Mouse (Mus musculus) ES-CJ7 (cell line): ENCODE results near the gene Magi1.

ENCODE experiments used
- DNase-seq: peaks from one replicate; pipeline ENCODE4 v3.0.0; 2011; ENCODE audit warnings: low read depth, low spot score

The Magi1 gene

GRCm38 (mm10) chr6:94063542-94063941, 220.2 kb downstream of the Magi1 start:
- no peak for DNase-seq

- no peak for DNase-seq
Observed at GRCm38 (mm10) chr6:94061424-94061980, 222.2 kb downstream of the Magi1 start.

DNA sequence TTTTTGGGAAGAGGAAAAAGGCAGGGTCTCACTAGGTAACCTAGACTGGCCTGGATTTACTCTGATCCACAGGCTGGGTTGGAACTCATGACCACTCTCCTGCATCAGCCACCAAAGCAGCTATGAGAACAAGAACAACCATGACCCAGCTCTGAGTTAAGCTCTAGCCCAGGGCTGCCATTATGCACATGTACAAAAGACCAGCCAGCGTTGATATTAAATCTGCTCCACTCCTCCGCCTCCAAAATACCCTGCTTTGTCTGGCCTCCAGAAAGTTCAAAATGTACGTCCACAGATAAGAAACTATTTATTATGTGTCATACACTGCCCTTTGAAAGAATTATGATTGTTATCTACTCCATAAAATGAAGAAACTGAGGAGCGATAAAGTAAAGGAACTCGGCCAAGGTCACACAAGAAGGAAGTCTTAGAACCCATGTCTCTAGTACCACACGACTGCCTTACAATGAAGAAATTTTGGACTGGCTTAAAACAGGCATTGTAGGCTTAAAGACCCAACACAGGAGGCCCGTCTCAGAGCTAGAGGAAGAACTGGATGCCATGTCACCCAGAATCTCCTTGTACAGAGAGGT, 223.0 kb downstream of the Magi1 start:
- DNase-seq: no peak

DNA sequence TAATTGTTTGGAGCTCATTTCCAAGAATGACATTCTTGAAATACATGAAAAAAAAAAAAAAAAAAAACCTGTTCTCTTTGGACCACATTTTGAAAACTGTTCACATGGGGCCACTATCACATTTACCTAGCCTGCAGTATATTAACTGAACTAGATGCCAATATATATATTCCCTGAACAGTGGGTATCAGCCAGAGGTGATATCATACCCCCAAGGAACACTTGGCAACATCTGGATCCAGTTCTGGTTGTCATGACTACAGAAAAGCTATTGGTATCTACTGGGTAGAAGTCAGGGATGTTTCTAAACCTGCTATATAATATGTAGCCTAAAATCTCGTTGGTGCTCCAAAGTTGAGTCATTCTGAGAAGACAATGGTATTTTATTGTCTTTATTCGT, 224.6 kb downstream of the Magi1 start:
- DNase-seq: no peak

GRCm38 (mm10) chr6:94053920-94054319, 229.8 kb downstream of the Magi1 start:
- peak; percentile 45 for DNase-seq

DNA sequence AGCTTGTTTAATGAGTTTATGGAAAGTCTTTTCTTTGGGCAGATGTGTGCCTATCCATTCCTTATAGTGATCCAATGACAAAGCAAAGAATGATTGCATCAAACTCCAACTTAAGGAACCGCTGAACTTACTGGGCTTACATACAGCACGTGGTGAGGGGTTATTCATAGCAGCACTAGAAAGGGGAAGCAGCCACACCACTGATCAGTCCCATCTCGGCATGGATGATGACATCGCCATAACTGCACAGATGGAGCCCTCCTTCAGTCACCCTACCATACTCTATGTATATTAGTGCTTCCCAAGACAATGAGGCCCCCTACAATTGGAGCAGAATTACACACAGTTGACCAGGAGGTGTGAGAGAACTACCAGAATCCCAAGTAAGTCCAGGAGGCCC, 238.5 kb downstream of the Magi1 start:
- DNase-seq: no peak

DNA sequence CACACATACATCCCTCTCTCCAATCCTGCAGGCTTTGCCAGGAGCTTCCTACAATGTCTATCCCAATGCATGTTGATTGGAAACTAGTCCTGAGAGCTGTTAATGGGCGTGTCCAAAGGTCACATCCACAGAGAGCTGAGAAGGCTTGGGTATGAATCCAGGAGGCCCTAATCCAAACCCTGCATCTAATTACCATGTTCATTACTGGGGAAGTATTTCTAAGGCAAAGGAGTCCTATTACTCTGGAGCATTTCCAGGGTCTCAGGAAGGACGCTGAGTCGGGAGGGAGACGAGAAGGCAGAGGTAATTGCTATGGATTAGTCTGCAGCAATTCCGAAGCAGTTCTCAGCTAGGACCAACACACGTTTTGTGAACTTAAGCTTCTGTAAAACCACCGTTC, 240.3 kb downstream of the Magi1 start:
- peak; percentile 17 for DNase-seq

- peak; percentile 42 for DNase-seq
Observed at GRCm38 (mm10) chr6:94040093-94040492, 243.6 kb downstream of the Magi1 start.

- DNase-seq: peak; percentile 80
Observed at GRCm38 (mm10) chr6:94038897-94039296, 244.8 kb downstream of the Magi1 start.

- peak; percentile 39 for DNase-seq
Observed at GRCm38 (mm10) chr6:94036554-94036953, 247.2 kb downstream of the Magi1 start.

- DNase-seq: no peak
Observed at GRCm38 (mm10) chr6:94026361-94026760, 257.4 kb downstream of the Magi1 start.

DNA sequence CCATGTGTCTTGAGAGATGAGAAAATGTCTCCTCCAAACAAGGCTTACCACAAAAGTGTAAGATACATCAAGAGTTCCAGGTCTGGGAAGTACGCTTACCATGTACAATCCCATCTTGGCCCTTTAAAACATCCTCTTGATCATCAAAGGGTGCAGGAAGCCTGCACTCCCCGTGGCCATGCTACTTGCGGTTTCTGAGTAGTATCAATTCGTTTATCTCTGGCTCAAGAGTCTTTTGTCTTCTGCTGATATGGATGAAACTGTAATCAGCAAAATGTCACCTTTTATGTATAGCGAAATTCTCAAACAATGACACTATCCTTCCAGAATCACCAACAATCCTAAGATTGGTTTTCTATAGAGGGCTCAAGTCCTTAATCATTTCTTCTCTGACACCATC, 261.3 kb downstream of the Magi1 start:
- no peak for DNase-seq

GRCm38 (mm10) chr6:94021239-94021962, 262.3 kb downstream of the Magi1 start:
- no peak for DNase-seq

- no peak for DNase-seq
Observed at GRCm38 (mm10) chr6:94020566-94020965, 263.2 kb downstream of the Magi1 start.

DNA sequence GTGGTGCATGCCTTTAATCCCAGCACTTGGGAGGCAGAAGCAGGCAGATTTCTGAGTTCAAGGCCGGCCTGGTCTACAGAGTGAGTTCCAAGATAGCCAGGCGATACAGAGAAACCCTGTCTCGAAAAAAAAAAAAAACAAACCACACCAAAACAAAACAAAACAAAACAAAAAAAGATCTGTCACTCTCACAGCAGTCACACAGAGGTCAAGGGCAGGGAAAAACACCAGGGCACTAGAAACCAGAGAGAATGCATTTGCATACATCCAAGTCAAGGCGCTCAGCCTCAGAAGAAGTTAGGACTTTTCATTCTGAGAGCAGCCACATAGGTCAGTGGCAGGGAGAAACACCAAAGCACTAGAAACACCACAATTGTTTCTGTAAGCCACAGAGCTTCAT, 263.8 kb downstream of the Magi1 start:
- peak; percentile 79 for DNase-seq

DNA sequence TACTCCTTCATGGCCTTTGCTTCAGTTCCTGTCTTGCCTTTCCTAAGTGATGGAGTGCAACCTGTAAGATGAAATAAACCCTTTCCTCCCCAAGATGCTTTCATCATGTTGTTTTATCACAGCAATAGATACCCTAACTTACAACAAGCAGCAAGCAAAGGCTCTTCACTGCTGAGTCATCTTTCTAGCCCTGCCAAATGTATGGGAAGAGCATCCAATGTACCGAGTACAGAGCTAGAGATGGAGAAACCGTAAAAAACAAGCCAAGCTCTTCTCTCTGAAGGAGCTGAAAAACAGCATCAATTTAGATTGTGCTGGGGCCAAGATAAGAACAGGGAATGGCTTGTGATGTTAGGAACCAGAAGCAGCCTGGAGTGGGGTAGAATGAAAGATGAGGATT, 270.0 kb downstream of the Magi1 start:
- DNase-seq: no peak

- no peak for DNase-seq
Observed at GRCm38 (mm10) chr6:94011947-94012346, 271.8 kb downstream of the Magi1 start.

DNA sequence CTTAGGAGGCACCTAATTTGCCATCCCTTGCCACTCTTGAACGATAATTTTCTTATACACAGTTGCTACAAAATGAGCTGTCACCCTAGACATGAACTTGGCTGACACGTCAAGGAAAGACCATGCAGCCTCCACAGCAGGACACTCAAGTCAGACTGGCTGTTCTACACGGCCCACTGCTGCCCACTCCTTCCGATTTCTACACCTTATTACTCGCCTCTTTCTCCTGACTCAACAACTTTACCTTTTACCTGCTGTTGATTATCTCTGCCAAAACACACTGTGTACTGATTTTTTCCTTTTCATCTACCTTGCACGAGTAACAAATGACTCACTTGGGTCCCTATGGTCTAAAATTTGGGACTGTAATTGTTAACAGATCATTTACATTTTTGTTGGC, 272.2 kb downstream of the Magi1 start:
- no peak for DNase-seq

- DNase-seq: no peak
Observed at GRCm38 (mm10) chr6:94008577-94008976, 275.1 kb downstream of the Magi1 start.

DNA sequence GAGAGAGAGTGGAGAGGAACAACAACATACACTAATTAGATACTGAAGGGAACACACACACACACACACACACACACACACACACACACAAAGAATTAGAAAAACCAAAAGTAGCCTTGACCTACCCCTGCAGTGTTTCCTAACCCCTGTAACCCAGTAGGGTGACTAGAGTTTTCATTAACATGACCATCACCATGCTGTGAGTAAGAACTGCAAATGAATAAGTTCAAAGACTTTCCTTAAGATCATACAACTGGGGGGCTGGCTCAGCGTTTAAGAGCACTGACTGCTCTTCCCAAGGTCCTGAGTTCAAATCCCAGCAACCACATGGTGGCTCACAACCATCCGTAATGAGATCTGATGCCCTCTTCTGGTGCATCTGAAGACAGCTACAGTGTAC, 280.1 kb downstream of the Magi1 start:
- DNase-seq: peak; percentile 60

DNA sequence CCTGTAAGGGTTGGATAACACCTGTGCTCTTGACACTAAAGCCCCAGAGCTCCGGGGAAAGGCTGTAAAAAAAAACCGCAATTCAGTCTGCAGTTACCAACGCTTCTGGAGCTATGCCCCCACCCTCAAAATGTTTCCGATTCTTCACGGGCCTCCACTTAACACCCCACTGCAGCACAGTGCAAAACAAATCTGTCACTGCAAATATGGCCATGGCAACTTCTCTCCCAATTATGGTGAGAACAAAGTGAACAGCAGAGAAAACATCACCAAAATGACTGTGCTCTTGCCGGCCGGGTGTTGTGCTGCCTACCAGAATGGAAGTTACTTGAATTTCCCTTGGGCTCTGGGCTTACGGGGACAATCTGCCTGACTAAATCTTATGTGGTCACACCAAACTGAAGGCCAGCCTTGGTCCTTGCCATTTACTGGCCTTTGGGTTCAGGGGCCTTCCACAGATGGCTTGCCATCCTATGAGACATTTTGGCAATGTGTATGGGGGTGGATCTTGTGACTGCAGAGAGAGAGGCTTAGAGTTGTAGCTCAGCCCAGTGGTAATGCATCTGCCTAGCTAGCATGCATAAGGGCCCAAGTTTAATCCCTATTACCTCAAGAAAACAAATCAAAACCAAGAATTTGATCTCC, 286.8 kb downstream of the Magi1 start:
- DNase-seq: no peak

GRCm38 (mm10) chr6:93987561-93987960, 296.2 kb downstream of the Magi1 start:
- peak; percentile 53 for DNase-seq

DNA sequence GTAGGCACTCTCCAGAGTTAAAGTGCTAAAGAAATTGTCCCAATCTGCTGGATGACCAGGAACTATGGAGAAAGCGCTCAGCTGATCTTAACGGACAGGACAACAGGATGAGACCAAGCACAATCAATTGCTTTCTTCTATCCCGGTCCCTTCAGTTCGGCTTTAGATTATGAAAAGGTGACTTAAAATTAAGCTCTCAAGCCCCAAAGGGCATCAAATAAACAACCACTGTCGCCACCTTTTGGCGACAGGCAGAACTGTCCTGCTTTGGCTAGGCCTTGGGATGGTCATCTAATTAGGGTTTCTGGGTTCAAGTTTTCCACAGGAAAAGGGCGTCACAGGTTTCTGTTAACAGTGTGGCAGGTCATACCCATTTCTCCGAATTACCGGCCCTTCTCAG, 298.6 kb downstream of the Magi1 start:
- peak; percentile 68 for DNase-seq
